Mouse (Mus musculus) c-Kit-negative CD71-positive TER-119-positive erythroid progenitor cells, embryonic 14.5 days (primary cell): ENCODE measurements around the gene Zic2.
"Not testable (repeated sequence)": the region's sequence is repeated elsewhere in the genome, so short reads cannot be mapped to it uniquely, and the experiment has no call there.

Experiments
- DNase-seq: peaks from one replicate; pipeline ENCODE4 v3.0.0-alpha.2; 2013; ENCODE audit warnings: low read depth, low spot score

Zic2 gene

DNA sequence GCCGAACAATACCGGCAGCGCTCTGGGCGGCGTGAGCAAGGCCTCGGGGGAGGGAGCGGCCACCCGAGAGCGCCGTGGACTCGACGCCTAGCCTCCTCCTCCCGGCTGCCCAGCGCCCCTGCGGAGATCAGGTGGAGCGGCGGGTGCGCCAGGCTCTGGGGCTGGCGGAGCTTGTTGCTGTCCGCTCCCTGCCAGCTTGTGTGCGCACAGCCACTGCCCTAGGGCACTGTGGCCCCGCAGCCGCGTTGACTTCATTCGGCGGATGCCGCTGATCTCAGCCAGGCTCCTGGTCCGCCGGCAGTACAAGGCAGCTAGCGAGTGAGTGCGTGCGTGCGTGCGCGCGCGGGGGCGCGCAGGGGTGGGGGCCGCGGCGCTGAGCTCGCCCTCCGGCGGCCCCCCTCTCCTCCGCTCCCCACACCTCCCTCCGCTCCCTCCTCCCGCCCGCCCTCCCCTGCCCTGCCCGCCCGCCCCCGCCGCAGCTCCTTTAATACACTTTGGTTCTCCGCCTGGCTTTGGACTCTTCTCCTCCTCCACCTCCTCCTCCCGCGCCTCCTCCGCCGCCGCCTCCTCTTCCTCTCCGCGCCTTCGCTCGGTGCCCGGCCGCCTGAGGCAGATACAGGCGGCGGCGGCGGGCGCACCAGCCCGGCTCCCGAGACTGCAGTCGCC lies at the start of gene Zic2:
Gene Zic2, plus strand, starts transcription at position 545 of the 666 bp plus-strand sequence.
- no peak for DNase-seq

DNA sequence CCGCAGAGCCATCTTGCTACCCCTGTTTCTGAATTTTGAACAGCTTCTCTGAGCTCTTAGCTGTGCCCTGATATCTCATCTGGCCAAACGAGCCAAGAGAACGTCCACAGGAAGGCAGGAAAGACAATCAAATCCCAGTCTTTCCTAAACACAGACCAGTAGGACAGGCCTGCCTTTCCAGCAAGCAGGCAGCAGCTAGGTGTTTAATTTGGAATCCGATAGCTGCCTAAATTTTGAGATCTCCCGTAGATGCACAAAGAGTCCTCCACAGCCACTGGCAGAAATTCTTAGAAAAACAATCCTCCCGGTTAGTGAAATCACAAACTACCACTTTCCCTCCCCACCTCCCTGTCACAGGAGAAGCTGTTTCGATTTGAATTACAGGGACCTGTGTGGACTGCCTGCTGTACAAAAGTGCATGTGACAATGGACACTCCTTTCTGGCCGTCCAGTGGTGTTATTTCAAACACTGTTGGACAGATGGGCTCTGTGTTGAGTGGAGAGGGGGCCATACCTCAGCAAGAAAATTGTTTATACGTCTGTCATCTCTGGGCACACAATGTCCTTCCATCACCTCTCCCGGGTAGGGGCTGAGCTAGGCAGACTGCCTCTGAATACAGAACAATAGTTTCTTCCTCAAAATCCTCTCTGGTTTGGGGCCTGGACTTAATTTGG lies 48.6 kb upstream of the Zic2 start:
- no peak for DNase-seq

DNA sequence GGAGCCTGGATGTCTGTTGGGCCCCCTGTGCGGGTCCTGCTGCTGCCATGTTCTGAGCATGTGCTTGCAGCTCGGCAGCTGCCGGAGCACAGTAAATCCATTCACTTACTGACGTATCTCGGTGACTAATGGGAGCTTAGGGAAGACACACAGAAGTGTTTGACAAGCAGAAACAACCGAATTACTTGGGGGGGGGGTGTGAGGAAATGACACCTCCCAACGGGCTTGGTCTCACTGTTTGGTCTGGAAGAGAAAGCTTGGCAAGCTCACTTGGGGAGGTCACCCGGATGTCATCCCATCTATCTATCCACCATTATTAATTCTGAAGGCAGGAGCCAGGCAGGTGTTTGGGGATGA lies 48.1 kb upstream of the Zic2 start:
- no peak for DNase-seq

DNA sequence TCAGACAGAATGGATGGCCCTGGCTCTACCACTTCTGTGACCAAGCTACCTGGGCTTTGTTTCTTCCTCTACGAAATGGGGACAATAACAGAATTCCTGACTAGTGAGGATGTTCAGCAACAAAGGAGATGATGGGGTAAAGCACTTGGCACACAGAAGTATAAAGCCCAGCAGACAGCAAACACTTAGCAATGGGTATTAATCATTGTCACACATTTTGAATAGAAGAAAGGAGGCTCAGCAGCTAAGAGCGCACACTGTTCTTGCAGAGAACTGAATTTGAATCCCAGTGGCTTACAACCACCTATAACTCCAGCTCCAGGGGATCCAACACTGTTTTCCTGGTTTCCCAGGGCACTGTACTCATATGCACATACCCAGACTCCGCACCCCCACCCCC lies 47.6 kb upstream of the Zic2 start:
- no peak for DNase-seq

DNA sequence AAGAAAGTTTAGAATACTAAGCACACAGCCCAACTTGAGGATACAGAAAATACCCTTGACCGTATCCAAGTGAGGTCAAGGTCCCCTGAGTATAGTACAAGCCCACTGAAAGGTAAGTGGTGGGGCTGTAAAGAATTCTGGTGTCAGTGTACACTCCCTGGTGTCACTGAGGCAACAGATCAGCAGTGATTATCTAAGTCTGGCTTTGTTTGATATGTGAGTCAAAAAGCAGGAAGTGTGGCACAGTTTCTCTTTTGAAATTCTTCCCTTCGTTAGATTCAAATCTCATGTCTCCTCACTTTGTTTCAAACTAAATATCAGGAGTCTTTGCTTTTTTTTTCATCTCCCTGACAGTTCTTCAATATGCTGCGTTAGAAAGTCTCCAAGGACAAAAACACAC lies 42.7 kb upstream of the Zic2 start:
- DNase-seq: no peak

DNA sequence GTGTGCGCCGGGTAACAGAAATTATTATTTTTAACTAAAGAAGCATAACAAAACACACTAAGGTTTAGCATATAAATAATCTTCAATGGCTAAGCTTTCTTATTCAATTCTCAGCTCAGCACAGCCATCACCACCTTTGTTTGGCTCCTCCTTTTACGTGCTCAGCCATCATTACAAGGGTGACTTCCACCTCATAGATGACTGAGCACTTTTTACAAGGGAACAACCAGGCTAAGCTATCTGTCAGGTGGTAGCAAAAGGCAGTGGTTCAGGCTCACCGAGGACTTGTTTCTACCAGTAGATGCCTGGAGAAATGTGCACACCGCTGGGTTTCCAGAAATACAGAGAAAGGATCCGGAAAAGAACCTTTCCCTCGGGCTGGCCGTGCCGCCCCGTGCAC lies 41.2 kb upstream of the Zic2 start:
- DNase-seq: no peak

DNA sequence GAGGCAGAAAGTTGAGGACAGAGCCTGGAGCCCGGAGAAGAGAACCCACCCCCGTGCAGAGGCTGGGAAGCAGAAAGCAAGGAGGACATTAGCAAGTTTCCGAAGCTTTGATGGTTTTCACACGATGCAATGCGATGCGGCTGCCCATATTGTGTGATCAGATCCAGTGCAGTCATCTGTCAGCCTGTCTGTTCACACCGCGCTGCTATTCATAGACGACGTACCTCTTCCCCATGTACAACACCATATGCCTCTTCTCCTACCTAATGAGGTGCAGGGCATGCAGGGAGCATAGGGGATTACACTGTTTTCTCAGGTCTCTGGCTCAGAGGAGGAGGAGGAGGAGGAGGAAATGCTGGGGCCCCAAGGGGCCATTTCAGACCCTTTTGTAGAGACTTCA lies 38.4 kb upstream of the Zic2 start:
- no peak for DNase-seq

DNA sequence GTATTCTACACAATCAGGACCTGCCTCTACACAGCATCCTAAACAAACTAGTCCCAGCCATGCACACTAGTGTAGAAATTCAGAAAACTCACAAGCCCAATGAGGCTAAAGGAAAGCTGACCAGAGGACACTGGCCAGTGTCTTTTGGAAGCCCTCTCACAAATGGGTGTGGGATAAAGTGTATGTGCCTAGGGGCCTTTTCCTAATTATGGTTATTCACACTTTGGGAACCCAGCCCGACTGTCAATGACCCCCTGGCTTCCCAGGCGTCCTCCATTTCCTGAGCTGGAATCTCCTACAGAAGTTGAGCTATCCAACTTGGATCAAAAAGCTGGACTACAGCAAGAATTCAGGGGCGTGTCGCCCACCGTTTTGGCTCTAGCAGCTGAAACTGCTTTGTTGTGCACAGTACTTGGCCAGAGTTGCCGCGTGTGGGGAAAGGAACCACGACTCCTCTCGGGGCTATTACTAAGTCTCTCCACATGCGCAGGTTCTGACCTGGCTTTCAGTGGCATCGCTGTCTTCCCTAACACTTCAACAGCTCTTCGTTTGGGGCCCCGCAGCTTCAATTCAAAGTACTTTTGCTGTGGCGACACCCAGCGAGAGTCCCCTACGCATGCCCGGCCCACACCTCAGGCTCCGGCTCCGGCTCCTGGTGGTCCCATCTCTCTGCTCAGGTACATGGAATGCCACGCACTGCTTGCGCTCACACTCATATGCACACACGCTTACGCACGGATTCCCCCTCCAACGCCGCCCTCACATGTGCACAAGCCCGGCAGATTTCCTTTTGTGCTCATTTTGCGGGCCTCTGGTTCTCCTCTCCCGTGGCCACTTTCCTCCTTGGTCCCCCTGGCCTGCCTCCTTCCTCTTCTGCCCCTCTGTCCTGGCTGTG lies 25.4 kb upstream of the Zic2 start:
- no peak for DNase-seq

DNA sequence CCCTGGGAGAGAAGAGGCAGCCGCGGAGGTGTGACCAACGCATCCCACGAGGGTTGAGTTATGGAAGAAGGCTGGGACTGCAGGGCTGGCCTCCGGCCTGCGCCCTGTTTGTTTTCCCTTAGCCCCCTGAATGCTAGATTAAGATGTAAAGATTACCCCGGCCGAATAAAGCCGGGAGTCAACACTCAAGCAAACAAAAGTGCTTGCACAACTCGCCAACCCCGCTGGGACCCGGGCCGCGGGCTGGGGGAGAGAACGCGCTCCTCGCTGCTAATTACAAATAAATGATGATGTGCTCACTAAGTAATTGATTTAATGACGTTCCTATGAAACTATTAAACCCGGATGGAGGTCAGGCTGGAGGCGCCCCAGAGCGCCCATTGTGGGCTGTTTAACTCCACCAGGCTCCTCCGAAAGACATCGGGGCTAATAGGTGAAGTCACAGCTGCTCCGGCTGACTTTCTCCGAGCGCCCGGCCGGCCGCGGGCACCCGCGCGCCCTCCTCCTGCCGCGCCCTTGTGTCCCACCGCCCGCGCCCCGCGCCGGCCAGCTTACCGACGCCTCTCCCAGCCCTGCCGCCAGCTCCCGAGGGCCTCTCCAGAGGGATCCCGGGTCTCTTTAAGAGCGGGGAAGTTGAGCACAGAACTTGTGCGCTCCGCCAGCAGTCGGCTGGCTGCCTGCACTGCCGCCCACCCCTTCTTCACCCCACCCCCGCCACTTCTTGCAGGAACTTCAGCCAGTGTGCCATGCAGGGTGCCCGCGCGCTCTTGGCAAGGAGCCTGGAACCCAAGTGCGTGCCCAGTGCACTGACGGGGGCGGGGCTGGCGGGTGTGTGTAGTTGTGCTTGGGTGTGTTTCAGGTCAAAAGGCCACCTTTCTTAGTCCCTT lies 24.5 kb upstream of the Zic2 start, which contains the start of gene Gm5089:
Gene Gm5089, minus strand, starts transcription at position 620 of the 887 bp plus-strand sequence.
- no peak for DNase-seq

DNA sequence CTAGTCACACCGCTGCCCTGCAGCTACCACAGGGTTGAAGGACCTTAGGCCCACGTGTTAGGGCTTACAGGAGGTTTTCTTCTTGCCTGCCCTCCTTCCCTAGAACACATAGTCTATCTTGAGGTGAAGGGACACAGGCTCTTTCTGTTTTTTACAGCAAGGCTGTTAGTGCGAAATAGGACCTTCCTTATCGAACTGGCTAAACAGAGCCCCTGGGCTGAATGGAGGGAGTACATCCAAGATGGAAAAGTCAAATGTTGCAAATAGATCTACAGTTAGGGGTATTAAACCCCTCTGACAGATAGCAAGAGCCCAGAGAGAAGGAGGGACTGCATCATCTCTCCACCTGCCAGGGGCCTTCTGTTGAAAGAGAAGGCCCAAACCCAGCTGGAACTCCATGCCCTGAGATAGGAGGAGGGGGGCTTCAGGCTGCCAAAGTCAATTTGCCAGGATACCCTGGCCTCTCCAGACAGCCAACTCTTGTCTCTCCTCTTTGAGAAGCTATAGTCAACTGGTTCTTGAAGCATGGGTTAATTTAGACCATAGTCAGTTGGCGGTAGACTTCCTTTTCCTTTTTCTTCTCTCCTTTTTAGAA lies 23.6 kb upstream of the Zic2 start:
- DNase-seq: no peak

DNA sequence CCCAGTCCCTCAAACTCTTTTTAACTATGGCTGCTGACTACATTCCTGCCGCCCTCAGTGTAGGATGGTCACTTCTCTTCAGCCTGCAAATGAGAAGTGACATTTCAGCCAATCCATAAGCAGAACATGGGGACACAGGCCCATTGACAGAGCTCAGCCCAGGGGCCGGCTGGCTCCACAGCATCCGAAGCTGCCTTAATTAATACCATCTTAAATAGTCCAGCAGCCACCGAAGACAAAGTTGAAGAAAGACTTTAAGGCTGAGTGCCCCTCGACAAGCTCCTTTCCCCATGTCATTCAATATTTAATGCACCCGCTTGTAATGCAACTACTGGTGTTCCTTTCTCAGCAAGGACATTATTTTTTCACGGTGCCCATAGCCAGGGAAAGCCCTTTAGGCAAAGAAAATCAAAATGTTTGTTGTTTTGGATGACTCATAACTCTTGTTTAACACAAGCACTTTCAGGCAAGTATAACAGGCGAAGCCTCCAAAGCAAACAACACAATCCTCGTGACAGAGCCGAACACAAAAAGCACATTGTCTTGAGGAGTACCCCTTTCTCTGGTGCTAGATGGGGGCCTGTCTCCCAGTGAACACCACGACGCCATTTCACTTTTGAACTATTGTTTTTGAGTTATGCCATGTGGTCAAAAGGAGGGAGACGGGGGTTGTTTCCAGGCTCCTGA lies 22.4 kb upstream of the Zic2 start:
- DNase-seq: no peak

DNA sequence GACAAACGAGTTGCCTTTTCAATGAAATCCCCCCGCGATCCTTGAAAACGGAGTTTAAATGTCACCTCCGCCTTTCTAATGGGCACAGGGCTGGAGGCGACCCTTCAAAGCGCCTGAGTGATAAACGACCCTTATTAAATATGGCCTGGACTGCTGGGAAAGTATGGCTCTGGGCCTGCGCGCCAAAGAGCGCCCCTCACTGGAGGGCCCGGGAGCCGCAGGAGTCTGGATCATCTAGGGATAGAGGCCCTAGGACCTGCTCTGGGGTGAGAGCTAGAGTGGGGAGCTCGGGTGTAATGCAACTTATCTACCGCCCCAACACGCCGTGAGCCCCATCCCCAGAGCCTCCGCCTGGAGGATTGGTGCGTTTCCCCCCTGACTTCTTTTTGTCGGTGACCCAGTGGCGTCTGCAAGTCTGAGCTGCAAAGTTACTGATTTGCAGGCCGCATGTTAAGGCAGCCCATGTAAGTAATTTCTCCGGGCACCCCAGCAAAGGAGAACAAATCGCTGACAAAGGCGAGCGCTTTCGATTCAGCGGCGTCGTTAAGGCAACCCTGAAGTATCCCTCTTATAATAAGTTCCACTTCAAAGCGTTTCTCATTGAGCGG lies 21.7 kb upstream of the Zic2 start:
- DNase-seq: no peak

DNA sequence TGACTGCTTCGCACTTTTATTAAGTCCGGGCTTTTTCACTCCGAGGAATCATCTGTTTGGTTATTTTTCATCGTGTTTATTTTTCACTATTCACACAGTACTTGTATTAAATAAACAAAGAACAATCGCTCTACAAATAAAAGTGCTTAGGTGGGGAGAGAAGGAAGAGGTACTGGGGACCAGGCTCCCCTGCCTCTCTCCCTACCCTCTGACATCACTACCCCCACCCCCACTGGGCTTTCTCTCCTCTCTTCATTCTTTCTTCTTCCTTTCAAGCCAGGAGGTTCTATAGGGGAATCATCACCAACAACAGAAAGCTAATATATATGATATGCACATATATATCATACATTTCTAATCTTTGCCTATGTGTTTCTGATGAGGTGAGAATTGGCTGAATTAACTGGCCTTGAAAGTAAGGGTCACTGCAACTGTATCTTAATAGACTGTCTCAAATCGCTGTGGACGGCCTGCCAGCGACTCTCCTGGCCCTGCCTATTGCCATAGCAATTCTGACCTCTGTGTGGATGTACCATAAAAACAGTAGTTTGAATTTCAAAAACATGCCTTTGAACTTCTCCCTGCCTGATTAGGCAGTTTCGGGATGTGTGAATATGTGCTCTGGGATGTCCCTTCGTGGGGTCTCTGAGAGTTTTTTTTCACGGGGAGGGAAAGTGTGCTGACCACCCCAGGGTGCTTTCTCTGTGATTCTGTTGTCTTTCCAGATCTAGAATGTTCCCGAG lies 21.1 kb upstream of the Zic2 start:
- DNase-seq: no peak

DNA sequence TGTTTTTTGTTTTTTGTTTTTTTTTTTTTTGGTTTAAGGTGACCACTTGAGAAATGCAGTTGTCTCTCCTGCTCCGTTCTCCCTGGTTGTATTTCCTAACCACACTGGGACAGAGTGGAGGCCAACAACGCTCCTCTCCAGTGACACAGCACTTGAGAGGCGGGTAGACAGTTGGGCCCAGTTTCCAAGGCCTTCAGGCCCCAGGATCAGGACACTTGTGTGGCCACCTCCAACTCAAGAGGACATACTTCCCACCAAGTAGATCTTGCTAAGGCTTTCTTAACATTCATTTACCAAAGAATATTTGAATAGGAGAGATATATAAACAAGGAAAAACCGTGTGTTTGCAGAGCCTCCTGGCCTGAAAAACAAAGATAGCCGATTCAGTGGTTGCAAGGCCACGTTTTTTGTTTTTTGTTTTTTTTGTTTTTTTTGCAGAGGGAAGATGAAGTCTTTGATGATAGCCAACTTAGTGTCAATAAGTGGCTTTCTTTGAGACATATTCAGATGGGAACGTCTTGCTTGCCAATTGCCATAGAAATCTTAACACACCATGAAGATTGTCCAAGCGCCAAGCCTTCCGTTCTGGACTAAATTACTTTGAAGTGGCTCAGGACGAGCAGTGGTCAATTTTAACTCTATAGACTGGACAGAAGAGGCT lies 20.2 kb upstream of the Zic2 start:
- DNase-seq: no peak

DNA sequence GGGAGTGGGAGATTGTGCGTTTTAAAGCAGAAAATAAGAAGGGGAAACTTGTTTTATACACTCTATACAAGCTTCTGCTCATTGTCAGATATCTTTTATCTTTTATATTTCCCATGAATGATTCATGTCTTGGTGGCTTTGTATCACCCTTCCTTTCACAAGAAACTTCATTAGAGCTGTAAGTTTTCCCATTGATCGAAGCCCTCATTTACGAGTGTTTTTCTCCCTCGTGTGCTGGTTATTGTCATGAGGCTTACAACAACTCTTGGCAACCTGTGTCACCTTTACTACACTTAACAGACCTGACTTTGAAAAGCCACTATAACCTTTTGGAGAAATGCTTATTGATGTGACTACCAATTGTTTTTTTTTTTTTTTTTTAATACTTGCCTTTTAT lies 19.7 kb upstream of the Zic2 start:
- DNase-seq: no peak

DNA sequence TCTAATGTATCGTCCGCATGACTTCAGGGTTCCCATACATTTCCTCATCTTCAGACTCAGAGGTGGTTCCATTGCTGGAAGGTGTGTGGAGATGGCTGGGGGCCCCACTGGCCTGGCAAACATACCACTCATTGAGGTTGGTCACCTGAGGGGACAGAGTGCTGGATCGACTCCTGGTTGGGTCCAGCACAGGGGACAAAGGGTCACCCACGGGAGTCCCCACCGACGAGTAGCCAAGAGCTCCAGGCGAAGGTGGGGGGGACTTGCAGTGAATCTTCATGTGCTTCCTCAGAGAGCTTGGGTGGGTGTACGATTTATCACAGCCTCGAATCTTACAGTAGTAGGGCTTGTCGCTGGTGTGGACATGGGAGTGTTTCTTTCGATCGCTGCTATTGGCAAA lies 15.9 kb upstream of the Zic2 start:
- not testable (repeated sequence) for DNase-seq

DNA sequence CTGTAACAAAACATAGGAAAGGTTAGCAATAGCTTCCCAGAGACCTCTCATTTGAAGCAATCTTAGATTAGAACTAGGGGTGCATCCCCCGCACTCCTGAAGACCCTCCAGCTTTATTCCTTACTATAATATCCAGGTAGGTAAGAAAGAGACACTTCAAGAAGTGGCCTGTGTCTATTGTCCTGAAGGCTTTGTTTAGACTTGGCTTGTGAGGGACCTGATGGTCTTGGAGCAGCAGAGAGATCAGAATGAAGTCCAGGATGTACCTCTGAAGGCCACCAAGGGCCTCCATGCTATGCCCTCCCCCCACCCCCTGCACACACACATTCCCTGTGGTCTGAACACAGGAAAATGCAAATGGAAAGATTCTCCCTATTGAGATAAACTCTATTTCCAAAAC lies 15.5 kb upstream of the Zic2 start:
- no peak for DNase-seq

DNA sequence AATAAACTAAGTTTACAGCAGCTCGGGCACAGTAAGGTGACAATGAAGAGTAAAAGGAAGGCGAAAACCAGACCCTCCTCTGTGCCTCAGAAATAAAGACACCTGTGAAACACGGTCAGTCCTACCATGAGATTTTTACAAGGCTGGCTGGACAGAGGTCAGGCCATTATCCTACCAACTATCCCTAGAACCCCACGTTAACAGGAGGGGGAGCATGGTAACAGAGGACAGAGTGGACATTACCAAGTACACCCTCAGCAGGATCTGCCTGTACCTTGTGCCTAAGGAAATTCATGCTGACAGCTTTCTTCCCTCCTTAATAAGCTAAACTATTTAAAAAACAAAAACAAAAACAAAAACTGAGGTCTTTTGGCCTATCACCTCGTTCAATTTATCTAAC lies 15.0 kb upstream of the Zic2 start:
- DNase-seq: no peak

DNA sequence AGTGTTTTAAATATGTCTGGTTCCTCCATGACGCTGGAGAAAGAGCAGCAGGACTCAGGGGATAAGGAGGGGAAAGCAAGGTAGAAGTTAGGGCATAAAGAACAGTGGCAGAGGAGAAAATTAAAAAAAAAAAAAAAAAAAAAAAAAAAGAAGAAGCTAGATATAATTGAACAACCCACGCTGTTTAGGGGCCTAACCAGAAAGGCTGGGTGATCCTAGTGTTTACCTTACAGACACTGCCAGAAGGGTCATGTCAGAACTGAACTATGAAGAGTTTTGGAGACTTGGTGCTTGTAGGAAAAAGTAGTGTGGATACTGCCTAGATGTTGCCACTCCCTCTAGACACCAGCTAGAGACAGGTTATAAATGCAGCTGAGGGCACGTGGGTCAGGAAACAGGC lies 13.7 kb upstream of the Zic2 start:
- DNase-seq: no peak
